Mouse (Mus musculus) mouse embryonic stem cell (cell line): Measurements from ENCODE around the gene Defb20.

Experiments used
- in situ Hi-C, 2 experiments: fragments of 300-500 bp; cut with MboI; formaldehyde crosslinking; loops; 1 replicate in 1 of 2; 3 replicates in 1 of 2; pipeline ENCODE4 v1.14.3; 2019 to 2020; ENCODE audit warnings: low sequenced_read_pairs in 2 of 2, low pct_unique_long_range_greater_than_20kb in 1 of 2, mixed read lengths in 1 of 2; ENCODE audit not compliant: unreplicated experiment in 1 of 2

The Defb20 gene

DNA sequence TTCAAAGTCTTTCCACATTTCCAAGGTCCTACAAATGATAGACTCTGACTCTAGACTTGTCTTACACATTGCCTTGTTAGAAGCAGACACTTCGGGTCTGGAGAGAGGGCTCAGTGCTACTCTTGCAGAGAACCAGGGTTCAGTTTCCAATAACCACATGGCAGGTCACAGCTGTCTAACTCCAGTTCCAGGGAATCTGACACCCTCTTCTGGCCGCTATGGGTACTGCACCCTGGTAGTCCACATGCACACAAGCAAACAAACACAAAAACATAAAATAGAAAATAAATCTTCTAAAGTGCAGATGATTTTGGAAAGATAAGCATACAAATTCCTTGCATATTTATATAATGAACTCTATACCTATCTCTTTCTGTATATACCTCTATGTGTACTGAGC, 10.2 kb downstream of the Defb20 start:
- in situ Hi-C loops: no loop called here

DNA sequence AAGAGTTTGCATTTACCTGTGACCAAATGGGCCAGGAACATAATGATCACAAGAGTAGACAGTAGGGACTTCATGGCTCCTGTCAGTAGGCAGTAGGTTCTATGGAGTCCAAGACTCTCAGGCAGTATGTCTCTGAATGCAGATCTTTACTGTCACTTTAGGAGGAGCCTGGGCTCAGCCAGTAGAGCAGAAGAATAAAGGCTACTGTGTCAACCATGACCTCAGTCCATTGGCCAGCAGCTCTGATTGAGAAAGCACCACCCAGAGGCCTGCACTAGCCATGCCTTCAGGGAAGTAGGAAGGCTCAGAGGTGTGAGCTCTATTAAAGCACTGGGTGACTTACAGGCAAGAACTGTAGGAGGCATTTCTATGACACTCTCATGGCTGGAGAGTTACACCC, 13.2 kb downstream of the Defb20 start, which contains the start of gene Defb22:
TSS of gene Defb22 (minus strand) at position 101 of the 400 bp plus-strand sequence.
- in situ Hi-C loops: no loop called here

DNA sequence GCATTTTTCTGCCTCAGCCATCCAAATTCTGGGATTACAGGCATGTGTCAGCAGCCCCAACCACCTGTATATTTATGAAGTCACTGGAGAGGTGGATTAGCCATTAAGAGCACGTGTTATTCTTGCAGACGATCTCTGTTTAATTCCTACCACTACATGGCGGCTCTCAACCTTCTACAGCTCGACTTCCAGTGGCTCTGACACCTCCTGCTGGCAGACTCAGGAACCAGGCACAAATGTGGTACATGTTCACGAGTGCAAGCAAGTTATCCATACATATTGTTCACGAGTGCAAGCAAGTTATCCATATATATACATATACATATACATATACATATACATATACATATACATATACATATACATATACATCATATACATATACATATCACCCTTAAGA, 16.3 kb downstream of the Defb20 start:
- in situ Hi-C loops: no loop called here

DNA sequence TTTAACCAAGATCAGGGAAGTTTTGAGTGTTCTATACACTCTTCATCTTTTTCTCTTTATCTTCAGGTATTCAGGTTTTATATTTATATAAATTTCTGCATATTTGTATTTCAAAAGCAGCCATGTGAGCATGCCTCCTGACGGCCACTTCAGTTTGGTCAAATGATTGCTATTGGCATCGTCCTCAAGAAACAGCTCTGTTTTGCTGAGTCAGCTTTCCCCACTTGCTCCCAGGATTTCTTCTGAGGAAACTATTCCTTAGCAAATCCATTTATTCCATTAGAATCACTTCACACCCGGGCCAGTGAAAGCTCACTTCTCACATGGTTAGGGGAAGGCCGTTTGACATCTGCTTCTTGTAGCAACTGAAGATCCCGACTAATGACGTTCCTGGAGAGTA, 21.2 kb downstream of the Defb20 start:
- in situ Hi-C loops: no loop called here

DNA sequence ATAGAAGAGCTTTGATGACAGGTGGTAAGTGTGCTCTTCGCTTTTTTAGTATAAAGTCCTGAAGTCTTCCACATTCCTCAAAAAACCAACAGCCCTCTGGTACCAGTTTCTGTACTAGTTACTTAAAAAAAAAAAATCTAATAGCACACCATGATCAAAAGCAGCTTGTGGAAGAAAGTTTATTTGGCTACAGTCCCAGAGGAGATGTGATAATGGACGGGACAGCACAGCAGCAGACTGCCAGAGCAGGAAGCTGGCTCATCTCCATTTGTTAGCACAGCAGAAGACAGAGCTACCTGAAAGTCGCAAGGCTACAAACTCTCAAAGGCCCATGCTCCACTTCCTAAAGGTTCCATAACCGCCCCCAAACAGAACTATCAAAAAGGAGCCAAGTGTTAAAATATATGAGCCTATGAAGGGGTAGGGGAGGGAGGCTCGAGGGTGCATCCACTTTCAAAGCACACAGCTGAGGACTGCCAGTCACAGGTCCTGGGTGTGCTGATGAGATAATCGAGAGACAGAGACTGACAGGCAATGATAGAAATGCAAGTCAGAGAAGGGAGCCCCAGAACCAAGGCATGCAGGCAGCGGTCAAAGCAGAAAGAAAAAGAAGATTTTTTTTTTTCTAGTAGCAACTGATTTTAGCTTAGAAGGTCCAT, 23.5 kb downstream of the Defb20 start:
- in situ Hi-C loops: no loop called here

DNA sequence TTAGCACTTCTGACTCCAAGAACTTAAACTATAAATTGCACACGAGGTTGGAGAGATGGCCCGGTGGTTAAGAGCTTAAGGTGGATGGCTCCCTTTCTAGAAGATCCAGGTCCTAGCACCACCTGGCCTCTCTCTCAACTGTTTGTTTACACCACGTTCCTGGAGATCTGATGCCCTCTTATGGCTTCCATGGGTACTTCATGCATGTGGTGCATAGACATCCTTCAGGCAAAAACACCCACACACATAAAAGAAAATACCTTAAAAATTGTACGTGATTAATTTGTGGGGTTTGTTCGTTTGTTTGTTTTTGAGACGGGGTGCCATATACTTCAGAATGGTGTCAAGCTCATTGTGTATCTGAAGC, 24.0 kb downstream of the Defb20 start:
- in situ Hi-C loops: no loop called here

DNA sequence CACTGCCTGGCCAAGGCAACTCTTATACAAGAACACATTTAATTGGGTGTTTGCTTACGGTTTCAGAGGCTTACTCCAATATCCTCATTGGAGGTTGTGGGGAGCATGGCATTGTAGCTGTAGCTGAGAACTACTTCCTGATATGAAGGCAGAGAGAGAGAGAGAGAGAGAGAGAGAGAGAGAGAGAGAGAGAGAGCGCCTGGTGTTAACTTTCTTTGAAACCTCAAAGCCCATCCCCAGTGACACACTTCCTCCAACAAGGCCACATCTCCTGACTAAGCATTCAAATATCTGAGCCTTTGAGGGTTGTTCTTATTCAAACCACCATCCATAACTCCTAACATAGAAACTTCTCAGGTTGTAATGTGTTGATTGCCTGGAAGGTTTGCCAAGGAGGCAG, 27.1 kb downstream of the Defb20 start:
- in situ Hi-C loops: no loop called here

DNA sequence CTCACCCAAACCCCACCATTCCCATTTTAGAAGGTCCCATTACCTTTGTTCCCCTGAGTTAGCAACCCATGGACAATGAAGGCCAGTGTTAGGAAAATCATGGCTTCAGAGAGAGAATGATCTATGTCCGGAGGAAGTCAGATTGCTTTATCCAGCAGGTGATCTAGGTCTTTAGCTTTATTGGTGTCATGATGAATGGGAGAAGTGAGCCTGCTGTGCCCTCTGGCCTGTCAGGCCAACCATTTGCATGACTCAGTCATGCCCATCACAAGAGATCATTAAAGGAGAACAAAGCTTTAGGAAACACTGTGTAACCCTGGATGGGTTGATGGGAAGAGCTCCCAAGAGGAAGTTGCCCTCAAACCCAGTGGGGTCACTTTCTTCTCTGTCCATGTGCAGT, 34.7 kb downstream of the Defb20 start, which contains the start of gene Defb26:
TSS of gene Defb26 (minus strand) at position 101 of the 400 bp plus-strand sequence.
- in situ Hi-C loops: no loop called here

DNA sequence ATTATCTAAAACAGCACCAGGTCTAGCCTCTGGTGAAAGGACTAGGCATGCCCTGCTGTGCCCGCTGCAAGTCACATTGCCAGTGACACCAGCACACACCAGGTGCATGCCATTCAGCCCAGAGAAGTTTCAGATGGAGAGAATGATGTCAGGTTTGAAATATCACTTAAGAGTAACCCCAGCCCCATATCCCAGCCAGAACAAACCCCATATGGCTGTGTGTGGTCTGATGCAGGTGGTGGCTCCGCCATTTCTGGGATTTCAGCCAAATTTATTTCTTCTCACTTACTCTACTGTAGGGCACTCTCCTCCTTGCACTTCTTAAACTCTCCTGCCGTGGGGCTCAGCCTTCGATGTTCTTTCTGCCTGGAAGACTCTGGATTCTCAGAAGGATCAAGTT, 39.2 kb downstream of the Defb20 start:
- in situ Hi-C loops: no loop called here

DNA sequence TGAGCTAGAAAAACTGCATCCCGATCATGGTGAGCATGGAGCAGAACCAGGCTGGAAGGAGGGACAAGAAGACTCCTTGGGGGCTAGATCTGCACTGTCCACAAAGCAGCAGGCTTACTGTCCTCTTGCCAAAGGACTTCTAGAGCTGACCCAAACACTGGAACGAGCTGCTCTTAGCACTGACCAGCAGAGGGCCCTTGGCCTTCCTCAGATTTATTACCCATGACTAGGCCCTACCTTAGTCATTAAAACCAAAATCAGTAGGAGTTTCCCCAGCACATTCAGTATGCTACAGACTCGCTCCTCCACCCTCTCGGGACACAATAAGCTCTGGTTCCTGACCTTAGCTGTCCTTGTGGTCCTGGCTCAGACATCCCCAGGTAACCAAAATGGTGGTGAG, 41.1 kb downstream of the Defb20 start, which contains the start of gene Defb28:
TSS of gene Defb28 (plus strand) at position 275 of the 400 bp plus-strand sequence.
- in situ Hi-C loops: no loop called here
